8 mouse cellular contexts compared by ENCODE assay signal in the genomic region with DNA sequence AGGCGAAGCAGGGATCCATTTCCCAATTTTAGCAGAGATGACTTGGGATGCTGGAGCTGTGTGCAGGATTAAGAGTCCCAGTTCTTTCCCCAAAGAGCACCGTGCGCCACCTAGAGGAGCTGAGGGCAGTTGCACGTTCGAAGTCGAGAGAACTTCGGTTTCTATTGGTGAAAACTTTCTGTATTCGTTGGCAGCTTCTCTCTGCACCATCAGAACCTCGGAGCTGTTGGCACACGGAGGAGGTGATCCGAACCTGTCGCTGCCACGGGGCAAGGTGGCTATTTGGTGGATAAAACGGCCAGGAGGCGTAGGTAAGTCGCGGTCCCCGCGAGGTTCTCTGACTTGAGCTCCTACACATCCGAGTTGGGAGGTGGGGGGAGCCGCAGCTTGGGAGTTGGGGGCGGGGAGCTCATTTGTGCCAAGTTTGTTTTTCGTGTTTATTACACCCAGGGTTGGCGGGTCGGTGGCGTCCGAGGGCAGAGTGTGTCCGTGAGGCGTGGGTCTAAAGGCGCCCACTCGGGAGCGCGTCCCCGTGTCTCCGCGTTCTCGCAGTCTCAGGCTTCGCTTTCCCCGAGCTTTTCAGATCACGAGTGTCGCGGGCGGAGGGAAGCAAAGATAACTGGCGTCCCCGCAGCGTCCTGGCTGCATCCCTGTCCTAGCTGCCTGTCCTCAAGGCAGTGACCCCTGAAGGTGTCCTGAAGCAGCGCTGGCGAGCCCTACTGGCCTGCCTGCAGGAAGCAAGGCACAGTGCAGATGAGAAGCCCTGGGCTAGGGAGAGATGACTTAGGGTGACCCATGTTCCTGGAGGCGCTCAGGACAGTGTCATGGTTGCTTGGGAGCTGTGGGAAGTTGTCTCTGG. TPM values are rescaled to one million over a fixed set of nuclear protein-coding genes. Genes with fewer than 3 reads are reported as not detected.
DNase-seq lines count a peak whose midpoint lies in the region; ATAC-seq lines count a peak whose summit lies in the region.

A gene (plus strand): TSS at position 172 of the 859 bp plus-strand sequence.

- peak; percentile 67 to 77 for DNase-seq in adrenal gland, adult 18-20 months (ENCODE audit: low spot score in 2 of 2)
- peak; percentile 95 for DNase-seq in embryo, embryonic 10 days (ENCODE audit: low spot score)
- peak; percentile 67 for DNase-seq in gastrocnemius, postnatal 14 days
- DNase-seq in left cerebral cortex, postnatal 25 days (ENCODE audit: low spot score in 2 of 2): peak; percentile 75 to 83
- peak; percentile 86 for DNase-seq in mesoderm, embryonic 11.5 days (ENCODE audit: low read depth, low spot score)
- peak; percentile 29 to 52 for DNase-seq in right cerebral cortex, postnatal 36 days (ENCODE audit: low spot score in 2 of 2)
- DNase-seq in urinary bladder, postnatal 4 days (ENCODE audit: low spot score in 2 of 2): peak; percentile 61 to 83

- ATAC-seq in inflammation-experienced regulatory T-cells, adult 6 months: peak; percentile 84

- intact Hi-C loops in gastrocnemius, postnatal 14 days (cut with DNase I; ENCODE audit: low total_unique reads): no loop called here
- intact Hi-C loops in left cerebral cortex, postnatal 25 days (cut with DNase I): no loop called here

RNA-seq across cellular contexts. Expression of the gene that starts here (rescaled TPM):
- 1 to 10 TPM in 1 of 2 experiments, under 1 TPM in 1; 0.86 to 2.4 TPM for total RNA-seq in adrenal gland, adult 18-20 months (2021)
- under 1 TPM; 0.21 to 0.29 TPM for total RNA-seq in gastrocnemius, postnatal 14 days (2021)
- polyA plus RNA-seq in inflammation-experienced regulatory T-cells, adult 6 months (2017; shearing (Covaris generic)): 1 to 10 TPM in 1 of 3 experiments, under 1 TPM in 2; 0.46 to 1.5 (median 0.54) TPM
- 1 to 10 TPM; 1.6 to 2.6 TPM for total RNA-seq in left cerebral cortex, postnatal 25 days (2021)

Comparison
In these comparisons a context has a peak if more than half of its experiments do, and no peak if none do; other contexts are left out.
1. Peak in every context shown above with its lines: DNase-seq and ATAC-seq.
2. Peak in DNase-seq in gastrocnemius, postnatal 14 days; RNA of the gene not detected or under 1 TPM.
3. DNase-seq: peak in every context shown above with its lines; median percentile 95 in embryo, embryonic 10 days; 86 in mesoderm, embryonic 11.5 days; 79 in left cerebral cortex, postnatal 25 days; 72 in adrenal gland, adult 18-20 months; 72 in urinary bladder, postnatal 4 days; 67 in gastrocnemius, postnatal 14 days; 40 in right cerebral cortex, postnatal 36 days.